Mouse (Mus musculus) heart, adult 2 months (tissue): ENCODE results near the gene Asmt. TPM values are rescaled to one million over a fixed set of nuclear protein-coding genes. Genes with fewer than 3 reads are reported as not detected.

Experiments used
- DNase-seq, 2 experiments: peaks; one replicate each; pipeline ENCODE4 v3.0.0; 2021
- H3K27ac ChIP-seq: fragments of 200-600 bp; 2 replicates; pipeline ENCODE4 v1.8.1; 2022
- H3K27me3 ChIP-seq: fragments of 200-500 bp; 2 replicates; pipeline ENCODE4 v1.6.1; 2012; ENCODE audit warnings: mild to moderate bottlenecking, low read length, inconsistent platforms, mixed read lengths; ENCODE audit not compliant: control insufficient read depth, insufficient read depth
- H3K36me3 ChIP-seq: fragments of 200-500 bp; 2 replicates; pipeline ENCODE4 v1.6.1; 2012; ENCODE audit warnings: low read length, inconsistent platforms; ENCODE audit not compliant: control insufficient read depth, insufficient read depth
- H3K4me1 ChIP-seq: fragments of 200-500 bp; 2 replicates; pipeline ENCODE4 v1.6.1; 2011; ENCODE audit warnings: low read length; ENCODE audit not compliant: control insufficient read depth, insufficient read depth
- H3K4me3 ChIP-seq: fragments of 200-600 bp; 2 replicates; pipeline ENCODE4 v1.8.1; 2022
- H3K79me2 ChIP-seq: fragments of 200-500 bp; replicated peaks from 2 replicates; pipeline ENCODE4 v1.6.1; 2012; ENCODE audit warnings: mild to moderate bottlenecking, inconsistent platforms, low read length, moderate library complexity, mixed read lengths; ENCODE audit not compliant: control insufficient read depth, insufficient read depth
- H3K9ac ChIP-seq: fragments of 200-500 bp; 2 replicates; pipeline ENCODE4 v1.6.1; 2012; ENCODE audit warnings: low read depth, mild to moderate bottlenecking, control low read depth, inconsistent platforms, low read length, mixed read lengths
- CTCF ChIP-seq: fragments of 200-600 bp; IDR thresholded peaks from 2 replicates; pipeline ENCODE4 v1.8.1; 2022; ENCODE audit warnings: antibody characterized with exemption, mild to moderate bottlenecking, moderate library complexity
- EP300 ChIP-seq: fragments of 200-500 bp; IDR thresholded peaks from 2 replicates; pipeline ENCODE4 v1.6.1; 2011; ENCODE audit warnings: low read depth, low read length, control low read depth; ENCODE audit not compliant: insufficient read depth
- POLR2A ChIP-seq: fragments of 200-500 bp; IDR thresholded peaks from 2 replicates; pipeline ENCODE4 v1.6.1; 2011; ENCODE audit warnings: mild to moderate bottlenecking, low read depth, low read length, control low read depth; ENCODE audit not compliant: insufficient read depth
- WGBS: fragments of 180-500 bp; shearing (Covaris S2); methylation state at CpG from one replicate; pipeline ENCODE4 v1.1.7; 2018; 5-methylcytosine and 5-hydroxymethylcytosine counted together
- intact Hi-C: fragments of 180-260 bp; cut with DNase I; formaldehyde crosslinking; loops from one replicate; pipeline ENCODE4 v1.15.1; 2025
- long read RNA-seq: library from polyadenylated mRNA; stranded (forward); transcript quantifications from one replicate; pipeline ENCODE4 v2.0.0, GENCODE M21; 2021
- polyA plus RNA-seq: library from polyadenylated mRNA; depleted of rRNA; stranded (reverse); fragments of >200 nt; gene quantifications from 2 replicates; pipeline ENCODE4 v1.2.3, GENCODE M21; 2012; rRNA removed
- total RNA-seq, 2 experiments: library from RNA; stranded (reverse); gene quantifications; 2 replicates each; pipeline ENCODE4 v1.2.3; 2021

The Asmt gene
- not detected for total RNA-seq
- polyA plus RNA-seq, result not detected in 2 replicates
- long read RNA-seq, result 0 reads

DNA sequence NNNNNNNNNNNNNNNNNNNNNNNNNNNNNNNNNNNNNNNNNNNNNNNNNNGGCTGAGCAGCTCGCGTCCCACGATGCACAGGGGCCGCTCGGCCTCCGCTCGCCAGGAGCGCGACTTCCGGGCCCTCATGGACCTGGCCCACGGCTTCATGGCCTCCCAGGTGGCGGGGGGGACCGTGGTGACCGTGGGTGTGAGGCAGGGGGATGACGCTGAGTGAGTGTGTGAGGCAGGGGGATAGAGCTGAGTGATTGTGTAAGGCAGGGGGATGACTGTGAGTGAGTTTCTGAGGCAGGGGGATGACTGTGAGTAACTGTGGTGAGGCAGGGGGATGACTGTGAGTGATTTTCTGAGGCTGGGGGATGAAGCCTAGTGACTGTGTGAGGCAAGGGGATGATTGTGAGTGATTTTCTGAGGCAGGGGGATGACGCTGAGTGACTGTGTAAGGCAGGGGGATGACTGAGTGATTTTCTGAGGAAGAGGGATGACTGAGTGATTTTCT, at the start of gene Asmt:
TSS of gene Asmt (plus strand) at position 51 of the 499 bp plus-strand sequence.
- peak in 1 of 2 experiments; percentile 1 for DNase-seq
- TF ChIP-seq CTCF (no peak), POLR2A (no peak), EP300 (no peak)
- no peaks in the 10 kb centered on the region for H3K4me1 ChIP-seq
- WGBS, result 93% methylated on average over 12 of the region's 16 CpGs
- H3K4me3 ChIP-seq, result no peak within 1 kb of the TSS
- H3K9ac ChIP-seq, result no peak within 1 kb of the TSS
- H3K36me3 ChIP-seq, result no peaks in the 10 kb centered on the region
- H3K79me2 ChIP-seq, result no peaks in the 10 kb centered on the region
- no peaks in the 10 kb centered on the region for H3K27me3 ChIP-seq
- intact Hi-C loops, result no loop called here
- no peak within 1 kb of the TSS for H3K27ac ChIP-seq

DNA sequence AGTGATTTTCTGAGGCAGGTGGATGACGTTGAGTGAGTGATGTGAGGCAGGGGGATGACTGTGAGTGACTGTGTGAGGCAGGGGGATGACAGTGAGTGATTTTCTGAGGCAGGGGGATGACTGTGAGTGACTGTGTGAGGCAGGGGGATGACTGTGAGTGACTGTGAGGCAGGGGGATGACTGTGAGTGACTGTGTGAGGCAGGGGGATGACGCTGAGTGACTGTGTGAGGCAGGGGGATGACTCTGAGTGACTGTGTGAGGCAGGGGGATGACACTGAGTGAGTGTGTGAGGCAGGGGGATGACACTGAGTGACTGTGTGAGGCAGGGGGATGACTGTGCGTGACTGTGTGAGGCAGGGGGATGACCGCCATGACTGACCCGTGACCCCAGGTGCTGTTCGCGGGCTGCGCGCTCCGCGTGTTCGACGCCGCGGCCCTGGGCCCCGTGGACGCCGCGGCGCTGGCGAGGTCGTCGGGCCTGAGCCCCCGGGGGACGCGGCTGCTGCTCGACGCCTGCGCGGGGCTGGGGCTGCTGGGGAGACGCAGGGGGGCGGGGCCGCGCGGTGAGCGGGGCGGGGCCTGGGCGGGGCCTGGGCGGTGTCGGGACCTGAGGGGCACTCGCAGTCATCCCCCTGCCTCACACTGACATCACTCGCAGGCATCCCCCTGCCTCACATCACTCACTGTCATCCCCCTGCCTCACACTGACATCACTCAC, 948 bp downstream of the Asmt start:
- TF ChIP-seq EP300 (no peak), POLR2A (no peak), CTCF (no peak)
- no peak overlapping the region for H3K9ac ChIP-seq
- no peaks in the 10 kb centered on the region for H3K27me3 ChIP-seq
- 77% methylated on average over 42 of the region's 42 CpGs for WGBS
- intact Hi-C loops, result no loop called here
- no peak overlapping the region for H3K27ac ChIP-seq
- no peaks in the 10 kb centered on the region for H3K36me3 ChIP-seq
- no peaks in the 10 kb centered on the region for H3K79me2 ChIP-seq
- DNase-seq, result peak in 1 of 2 experiments; percentile 1
- H3K4me3 ChIP-seq, result no peak overlapping the region
- H3K4me1 ChIP-seq, result no peaks in the 10 kb centered on the region

DNA sequence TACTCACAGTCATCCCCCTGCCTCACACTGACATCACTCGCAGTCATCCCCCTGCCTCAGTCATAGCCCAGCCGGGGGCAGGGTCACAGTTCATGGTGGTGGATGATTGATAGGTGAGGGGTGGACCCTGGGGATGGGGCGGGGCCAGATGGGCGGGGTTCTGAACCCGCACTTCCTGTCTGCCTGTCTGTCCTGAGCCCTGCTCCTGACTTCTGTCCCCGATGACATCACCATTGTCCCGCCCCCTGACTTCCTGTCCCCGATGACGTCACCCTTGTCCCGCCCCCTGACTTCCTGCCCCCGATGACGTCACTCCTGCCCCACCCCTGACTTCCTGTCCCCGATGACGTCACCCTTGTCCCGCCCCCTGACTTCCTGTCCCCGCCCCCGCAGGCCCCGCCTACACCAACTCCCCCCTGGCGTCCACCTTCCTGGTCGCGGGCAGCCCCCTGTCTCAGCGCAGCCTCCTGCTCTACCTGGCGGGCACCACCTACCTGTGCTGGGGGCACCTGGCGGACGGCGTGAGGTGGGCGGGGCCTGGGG, 1.9 kb downstream of the Asmt start:
- intact Hi-C loops, result no loop called here
- Histone ChIP-seq H3K9ac (no peak overlapping the region), H3K27ac (no peak overlapping the region), H3K27me3 (no peaks in the 10 kb centered on the region), H3K4me3 (no peak overlapping the region), H3K36me3 (no peaks in the 10 kb centered on the region), H3K79me2 (no peaks in the 10 kb centered on the region), H3K4me1 (no peaks in the 10 kb centered on the region)
- WGBS, result 70% methylated on average over 27 of the region's 27 CpGs
- peak; percentile 2 to 27 for DNase-seq
- TF ChIP-seq EP300, result no peak
- no peak for TF ChIP-seq POLR2A
- no peak for TF ChIP-seq CTCF

DNA sequence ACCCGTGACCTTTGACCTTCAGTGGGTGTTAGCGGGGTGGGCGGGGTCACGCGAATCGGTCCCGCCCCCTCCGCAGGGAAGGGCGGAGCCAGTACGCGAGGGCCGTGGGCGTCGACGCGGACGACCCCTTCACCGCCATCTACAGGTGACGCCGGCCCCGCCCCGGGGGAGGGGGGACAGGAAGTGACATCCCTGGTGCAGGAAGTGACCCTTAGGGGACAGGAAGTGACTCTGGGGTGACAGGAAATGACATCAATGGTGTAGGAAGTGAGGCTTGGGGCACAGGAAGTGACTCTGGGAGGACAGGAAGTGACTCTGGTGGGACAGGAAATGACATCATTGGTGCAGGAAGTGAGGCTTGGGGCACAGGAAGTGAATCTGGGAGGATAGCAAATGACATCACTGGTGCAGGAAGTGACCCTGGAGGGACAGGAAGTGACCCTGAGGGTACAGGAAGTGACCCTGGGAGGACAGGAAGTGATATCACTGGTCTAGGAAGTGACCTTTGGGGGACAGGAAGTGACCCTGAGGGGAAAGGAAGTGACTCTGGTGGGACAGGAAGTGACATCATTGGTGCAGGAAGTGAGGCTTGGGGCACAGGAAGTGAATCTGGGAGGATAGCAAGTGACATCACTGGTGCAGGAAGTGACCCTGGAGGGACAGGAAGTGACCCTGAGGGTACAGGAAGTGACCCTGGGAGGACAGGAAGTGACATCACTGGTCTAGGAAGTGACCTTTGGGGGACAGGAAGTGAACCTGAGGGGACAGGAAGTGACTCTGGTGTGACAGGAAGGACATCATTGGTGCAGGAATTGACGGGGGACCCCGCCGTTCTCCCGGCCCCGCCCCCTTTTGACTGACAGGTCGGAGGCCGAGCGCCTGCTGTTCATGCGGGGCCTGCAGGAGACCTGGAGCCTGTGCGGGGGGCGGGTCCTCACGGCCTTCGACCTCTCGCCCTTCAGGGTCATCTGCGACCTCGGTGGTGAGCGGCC, 2.7 kb downstream of the Asmt start:
- Histone ChIP-seq H3K9ac (no peak overlapping the region), H3K79me2 (no peaks in the 10 kb centered on the region), H3K36me3 (no peaks in the 10 kb centered on the region), H3K4me3 (no peak overlapping the region), H3K27me3 (no peaks in the 10 kb centered on the region), H3K27ac (no peak overlapping the region), H3K4me1 (no peaks in the 10 kb centered on the region)
- TF ChIP-seq POLR2A (no peak), CTCF (no peak), EP300 (no peak)
- 80% methylated on average over 39 of the region's 39 CpGs for WGBS
- intact Hi-C loops, result no loop called here
- DNase-seq, result peak; percentile 1 to 17

DNA sequence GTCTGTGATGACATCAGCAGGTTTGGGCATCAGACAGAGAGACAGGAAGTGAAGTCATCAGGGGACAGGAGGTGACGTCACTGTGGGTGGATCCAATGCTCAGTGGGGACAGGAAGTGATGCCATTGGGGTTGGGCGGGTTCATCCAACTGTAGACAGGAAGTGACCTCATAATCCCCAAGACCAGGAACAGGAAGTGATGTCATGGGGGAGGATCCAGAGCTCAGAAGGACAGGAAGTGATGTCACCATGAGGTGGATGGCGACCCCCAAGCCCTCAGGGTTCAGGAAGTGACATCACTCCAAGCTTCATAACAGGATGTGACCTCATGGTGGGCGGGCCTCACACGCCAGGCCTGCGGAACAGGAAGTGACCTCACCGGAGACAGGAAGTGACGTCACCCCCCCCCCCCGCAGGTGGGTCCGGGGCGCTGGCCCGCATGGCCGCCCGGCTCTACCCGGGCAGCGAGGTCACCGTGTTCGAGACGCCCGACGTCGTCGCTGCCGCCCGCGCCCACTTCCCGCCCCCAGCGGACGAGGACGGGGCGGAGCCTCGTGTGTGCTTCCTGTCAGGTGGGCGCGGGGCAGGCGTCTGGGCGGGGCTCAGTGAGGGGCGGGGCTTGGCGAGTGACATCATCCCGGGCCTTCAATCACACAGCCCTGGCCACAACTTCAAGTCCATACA, 3.6 kb downstream of the Asmt start:
- Histone ChIP-seq H3K9ac (no peak overlapping the region), H3K27ac (no peak overlapping the region), H3K36me3 (no peaks in the 10 kb centered on the region), H3K4me3 (no peak overlapping the region), H3K27me3 (no peaks in the 10 kb centered on the region), H3K79me2 (no peaks in the 10 kb centered on the region), H3K4me1 (no peaks in the 10 kb centered on the region)
- WGBS, result 94% methylated on average over 38 of the region's 39 CpGs
- no peak for TF ChIP-seq EP300
- TF ChIP-seq CTCF, result no peak
- no peak for TF ChIP-seq POLR2A
- DNase-seq, result peak in 1 of 2 experiments; percentile 1
- intact Hi-C loops, result no loop called here
